Mouse (Mus musculus) neutrophil, adult 5-6 weeks (primary cell): ENCODE measurements around the gene Ncmap. TPM values are rescaled to one million over a fixed set of nuclear protein-coding genes. Genes with fewer than 3 reads are reported as not detected.
"Not testable (repeated sequence)": the region's sequence is repeated elsewhere in the genome, so short reads cannot be mapped to it uniquely, and the experiment has no call there.

Source experiments
- ATAC-seq: fragments of 151-379, 151-347 bp; 2 replicates; pipeline ENCODE4 v1.8.0; 2017; ENCODE audit warnings: mild to moderate bottlenecking, moderate TSS enrichment; ENCODE audit not compliant: insufficient number of reproducible peaks, poor library complexity, low FRiP score, severe bottlenecking; ENCODE audit errors: extremely low read depth
- total RNA-seq: library from RNA; stranded (forward); fragments of 200-1000 nt; gene quantifications from 2 replicates; pipeline ENCODE4 v1.2.3, GENCODE M21; 2017

Ncmap gene
- total RNA-seq, 1 experiment from 2014 or later: not detected

DNA sequence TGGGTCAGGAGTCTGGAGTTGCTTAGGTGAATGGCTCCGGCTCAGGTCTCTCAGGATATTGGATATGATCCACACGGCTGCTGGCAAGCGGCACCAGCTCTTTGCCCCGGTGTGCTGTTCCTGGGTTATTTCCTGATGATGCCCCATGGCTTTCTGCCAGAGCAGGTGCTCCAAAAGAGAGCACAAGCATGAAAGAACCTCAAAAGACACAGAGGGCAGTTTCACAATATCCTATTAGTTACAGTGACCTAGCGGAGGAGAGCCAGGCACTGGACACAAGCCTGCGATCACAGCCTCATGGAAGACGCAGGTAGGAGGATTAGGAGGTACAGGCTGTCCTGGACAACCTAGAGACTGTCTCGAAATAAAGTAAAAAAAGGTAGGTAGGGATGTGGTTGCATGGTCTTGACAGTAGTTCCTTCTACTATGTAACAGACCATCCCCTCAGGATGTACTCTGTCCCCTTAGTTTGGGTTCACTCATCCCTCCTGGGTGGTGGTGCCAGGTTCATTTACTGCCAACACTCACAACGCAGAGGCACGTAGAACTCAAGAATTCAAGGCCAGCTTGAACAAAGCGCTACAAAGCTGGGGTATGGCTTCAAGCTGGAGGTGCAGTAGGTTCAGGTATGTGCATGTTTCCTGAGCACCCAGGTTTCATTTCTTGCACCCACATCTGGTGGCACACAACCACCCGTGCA is 40.7 kb downstream of the Ncmap start:
- ATAC-seq: no peak

DNA sequence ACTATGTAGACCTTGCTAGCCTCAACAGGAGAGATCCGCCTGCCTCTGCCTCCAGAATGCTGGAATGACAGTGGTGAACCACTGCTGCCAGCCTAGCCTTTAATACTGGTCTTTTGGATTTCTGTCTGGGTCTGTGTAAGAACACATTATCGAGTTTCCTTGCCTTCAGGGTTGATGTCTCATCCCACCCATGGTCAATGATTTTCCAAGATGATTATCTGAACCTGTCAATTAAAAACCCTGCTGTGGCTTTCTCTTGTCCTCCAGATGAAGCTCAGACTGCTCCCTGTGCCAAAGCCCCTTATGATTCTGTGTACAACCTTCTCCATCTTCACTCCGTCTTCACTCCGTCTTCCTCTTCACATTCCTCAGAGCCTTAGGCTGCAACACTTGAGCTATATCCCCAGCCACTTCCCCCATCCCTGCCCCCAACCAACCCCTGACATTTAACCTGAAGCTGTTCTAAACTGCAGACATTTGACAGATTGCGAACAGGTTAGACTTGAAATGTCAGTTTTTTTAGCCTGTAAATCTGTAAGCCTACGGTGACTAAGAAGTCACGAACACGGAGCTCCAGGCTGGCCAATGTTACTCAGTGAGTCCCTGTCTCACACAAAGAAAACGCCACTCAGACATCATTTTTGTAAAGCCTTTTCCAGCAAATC is 42.0 kb downstream of the Ncmap start:
- no peak for ATAC-seq

DNA sequence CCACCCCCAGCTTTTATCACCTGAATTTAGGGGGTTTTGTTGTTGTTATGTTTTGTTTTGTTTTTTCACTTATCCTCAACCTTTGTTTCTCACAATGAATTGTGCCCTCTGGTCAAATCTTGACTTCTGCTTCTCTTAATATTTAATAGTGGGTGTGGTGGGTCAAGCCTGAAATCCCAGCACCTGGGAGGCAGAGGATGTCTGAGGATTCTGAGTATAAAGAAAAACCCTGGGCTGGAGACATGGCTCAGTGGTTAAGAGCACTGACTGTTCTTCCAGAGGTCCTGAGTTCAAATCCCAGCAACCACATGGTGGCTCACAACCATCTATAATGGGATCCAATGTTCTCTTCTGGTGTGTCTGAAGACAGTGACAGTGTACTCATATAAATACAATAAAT is 43.3 kb downstream of the Ncmap start:
- not testable (repeated sequence) for ATAC-seq

DNA sequence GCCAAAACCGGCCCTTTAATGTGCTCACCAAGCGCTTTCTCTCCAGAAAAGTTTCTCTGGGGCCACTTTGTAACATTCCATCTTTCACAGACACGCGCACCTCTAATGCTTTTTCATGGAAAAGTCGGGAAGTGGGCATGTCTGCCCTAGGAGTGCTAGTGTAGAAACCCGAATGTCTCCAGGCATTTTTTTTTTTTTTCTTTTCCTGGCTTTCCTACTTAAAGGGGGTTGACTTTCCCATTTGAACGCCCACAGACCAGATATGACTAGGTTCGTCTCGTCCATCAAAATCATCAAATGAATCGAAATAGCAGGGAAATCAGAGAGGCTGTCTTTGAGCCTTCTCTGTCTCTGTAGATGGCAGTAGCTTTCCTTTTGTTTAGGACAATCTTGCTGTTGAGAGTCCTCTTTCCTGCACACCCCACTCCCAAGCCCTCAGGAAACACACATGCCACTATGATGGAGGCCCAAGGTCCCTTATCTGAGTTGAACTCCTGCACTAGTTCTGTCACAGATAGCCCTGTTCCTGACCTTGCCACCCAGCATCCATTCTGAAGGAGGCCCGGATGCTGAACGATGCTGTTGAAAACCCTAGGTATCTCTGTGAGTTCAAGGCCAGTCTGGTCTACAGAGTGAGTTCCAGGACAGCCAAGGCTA is 44.1 kb downstream of the Ncmap start:
- no peak for ATAC-seq

DNA sequence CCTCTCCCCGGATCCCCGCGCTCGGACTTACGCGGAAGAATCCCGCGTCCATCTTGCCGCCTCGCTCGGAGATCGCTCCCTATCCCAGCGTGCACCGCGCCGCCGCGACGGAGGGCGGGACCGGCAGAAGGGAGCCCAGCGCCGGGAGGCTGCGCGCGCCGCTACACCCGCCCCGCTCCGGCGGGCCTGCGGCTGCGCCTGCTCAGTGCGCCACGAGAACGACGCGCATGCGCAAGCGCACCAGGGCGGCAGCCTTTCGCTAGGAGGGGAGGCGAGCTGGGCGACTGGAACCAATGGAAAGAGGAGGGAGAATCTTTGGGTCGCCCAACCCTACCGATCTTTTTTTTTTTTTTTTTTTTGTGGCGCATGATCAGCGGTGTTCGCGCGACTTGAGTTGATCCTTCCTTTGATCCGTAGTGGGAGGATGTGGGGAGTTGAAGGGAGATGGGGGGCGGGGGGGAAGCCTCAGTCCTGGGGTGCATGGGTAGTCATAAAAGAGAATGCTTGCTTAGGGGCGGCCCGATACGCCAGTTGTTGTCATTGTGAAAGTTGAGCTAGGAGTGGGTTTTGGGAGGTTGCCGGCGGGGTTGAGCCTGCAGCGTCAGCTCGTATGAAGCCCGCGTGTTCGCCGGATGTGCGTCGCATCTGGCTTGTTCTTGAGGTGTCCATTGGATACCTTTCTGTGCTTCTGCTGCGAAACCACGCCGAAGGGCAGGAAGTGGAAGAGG is 44.8 kb downstream of the Ncmap start, which contains the start of gene Srrm1:
Srrm1 (minus strand) TSS at position 256 of the 728 bp plus-strand sequence.
- ATAC-seq: peak; percentile 79

DNA sequence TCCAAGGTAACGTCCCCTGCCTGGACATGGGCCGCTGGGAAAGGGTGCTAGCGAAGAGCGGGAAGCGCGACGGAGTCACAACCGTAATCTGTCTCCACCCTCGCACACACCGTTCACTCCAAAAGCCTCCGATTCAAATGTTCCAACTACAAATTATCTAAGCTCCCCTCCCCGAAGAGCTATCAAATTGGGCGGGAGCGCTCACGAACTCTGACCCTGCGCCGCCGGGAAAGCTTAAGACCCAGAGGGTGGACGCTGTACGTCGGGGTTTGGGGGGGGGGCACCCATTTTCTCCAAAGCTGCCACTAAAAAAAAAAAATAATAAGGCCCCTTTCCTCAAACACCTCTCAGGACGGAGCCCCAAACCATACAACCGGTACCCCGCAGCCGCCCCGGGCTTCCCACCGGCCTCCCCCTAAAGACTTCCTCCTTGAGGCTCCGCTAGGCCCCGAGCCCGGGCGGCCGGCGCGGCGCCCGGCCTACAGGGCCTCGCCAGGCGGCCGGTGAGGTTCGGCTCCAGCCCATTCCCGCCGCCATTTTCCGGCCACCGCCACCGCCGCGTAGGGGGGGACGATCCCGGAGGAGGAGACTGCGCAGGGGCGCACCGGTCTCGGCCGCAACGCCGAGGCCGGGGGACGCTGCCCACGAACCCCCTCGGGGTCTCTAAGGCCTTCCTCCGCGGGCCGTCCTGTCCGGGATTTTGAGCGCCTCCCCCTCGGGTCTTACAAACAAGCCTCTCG is 45.5 kb downstream of the Ncmap start:
- ATAC-seq: no peak

DNA sequence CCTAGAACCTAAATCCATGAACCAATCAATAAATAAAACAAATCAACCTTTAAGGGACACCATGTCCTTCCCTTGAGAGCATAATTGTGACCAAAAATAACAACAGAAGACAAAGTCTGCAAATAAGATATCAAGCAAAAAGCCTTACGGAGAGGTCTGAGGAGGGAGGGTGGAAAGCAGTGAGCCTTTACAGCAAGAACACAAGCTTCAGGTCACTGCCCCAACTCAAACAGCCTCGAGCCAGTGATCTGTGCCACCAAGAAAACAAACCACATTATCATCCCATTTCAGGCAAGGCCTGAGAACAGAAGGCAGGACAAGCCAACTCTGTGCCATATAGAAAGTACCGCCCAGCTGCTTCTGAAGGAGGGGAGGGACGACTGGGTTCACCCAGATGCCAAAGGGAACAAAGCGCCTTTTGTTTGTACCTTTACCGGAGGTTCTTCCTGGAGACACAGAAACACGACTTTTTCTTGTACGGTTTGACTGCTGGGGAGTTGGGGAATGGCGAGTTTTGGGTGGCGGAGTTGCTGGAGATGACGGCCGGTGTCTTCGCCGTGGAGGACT is 60.6 kb downstream of the Ncmap start:
- ATAC-seq: no peak

DNA sequence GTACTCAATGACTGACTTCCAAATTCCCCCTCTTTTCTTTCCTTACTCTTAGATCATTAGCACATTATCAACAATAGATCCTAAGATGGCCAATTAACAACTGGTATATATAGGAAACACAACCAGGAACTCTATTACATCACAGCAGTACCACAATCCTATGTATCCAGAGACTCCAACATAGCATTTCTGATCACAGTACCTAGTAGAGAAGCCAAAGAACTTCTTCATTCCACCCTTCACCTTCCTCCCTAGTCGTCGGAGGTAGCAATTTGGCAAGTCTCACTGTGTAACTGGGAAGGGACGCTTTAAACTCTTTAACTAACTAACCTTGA is 62.0 kb downstream of the Ncmap start:
- ATAC-seq: no peak

DNA sequence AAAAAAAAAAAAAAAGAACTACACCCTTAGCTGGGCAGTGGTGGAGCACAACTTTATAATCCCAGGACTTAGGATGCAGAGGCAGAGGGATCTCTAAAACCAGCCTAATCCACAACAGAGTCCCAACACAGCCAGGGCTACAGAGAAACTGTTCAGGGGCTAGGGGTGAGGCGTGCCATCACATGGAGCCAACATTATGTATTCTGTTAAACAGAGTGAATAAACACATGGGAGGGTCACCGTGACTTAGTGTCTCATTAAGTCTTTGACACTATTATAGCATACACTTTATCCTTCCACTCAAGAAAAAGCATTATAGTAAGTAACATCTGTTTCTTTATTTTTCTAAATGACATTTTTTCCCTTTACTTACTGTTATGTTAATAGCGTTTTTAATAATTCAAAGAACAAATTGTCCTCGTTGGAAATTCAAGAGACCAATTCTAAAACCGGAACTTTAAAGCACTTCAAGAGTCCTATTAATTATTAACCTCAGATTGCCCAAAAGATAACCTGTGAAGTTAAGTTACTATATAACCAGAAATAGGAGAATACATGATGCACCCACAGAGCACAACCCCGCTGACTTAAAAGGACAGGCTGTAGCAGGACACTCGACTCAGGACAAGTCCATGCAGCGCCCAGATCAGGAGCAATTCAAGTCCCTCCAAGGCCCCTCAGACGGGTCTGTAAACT is 62.6 kb downstream of the Ncmap start:
- no peak for ATAC-seq

DNA sequence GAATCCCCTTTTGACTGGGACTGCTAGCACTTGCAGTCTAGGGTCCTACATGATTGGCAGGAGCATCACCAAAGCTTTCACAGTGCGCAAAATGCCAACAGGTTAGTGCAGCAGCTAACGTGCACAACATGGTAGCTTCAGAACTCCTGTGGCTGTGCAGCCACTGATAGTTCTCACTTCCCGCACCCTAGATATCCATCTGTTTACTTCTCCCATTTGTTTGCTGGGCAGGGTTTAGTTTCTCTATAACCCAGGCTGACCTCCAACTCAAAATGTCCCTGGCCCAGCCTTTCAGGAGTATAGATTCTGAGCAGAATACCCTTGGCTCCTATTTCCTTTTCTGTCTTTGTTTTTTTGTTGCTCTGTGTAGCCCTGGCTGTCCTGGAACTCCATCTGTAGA is 71.6 kb downstream of the Ncmap start:
- ATAC-seq: no peak

DNA sequence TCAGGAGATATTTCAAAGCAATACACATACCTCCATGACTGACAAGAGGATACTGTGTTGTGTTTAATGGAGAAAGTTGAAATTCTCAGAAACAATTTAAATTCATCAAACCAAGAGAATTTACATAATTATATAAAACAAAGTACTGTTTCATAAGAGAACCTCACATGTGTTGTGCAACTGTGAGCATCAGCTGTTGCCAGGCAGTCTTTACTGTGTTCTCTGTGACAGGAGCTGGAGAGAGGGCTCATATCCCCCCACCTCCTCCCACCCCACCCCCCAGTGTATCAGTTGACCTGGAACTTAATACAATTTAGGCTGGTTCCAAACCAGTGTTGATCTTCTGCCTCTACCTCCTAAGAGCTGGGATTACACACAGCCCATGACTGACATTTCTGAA is 72.0 kb downstream of the Ncmap start:
- ATAC-seq: no peak

DNA sequence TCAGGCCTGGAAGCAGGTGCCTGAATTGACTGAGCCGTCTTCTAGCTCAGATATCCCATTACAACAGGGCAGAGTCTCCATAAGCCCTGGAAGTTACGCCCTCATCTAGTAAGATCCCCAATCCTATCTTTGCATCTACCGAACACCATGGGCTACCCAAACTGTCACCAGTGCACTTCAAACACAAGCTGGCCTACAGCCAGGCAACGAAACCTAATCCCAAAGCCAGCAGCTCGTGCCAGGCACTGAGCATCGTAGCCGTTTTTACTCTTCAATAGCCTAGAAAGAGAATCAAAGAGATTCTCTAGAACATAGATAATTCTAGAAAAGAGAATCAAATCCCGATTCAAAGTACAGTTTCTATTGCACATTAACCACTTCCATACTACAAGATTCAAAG is 75.0 kb downstream of the Ncmap start:
- no peak for ATAC-seq

Other genes with a start within 250 kb of the Ncmap start
- gene Clic4, start 125.4 kb downstream of the Ncmap start, total RNA-seq: 31.7 and 32.3 TPM in 2 replicates
- 175 and 196 TPM in 2 replicates for gene Srrm1, start 44.9 kb downstream of the Ncmap start, total RNA-seq
- gene Rcan3, start 35.6 kb upstream of the Ncmap start, total RNA-seq: 3.6 and 4.5 TPM in 2 replicates
- gene Stpg1, start 96.6 kb upstream of the Ncmap start, total RNA-seq: 0.47 and 1.5 TPM in 2 replicates
- gene Nipal3, start 96.8 kb upstream of the Ncmap start, total RNA-seq: 44.2 and 48.1 TPM in 2 replicates
- 0.23 and 0.49 TPM in 2 replicates for gene Grhl3, start 175.4 kb upstream of the Ncmap start, total RNA-seq